Mouse (Mus musculus) stomach, postnatal 0 days (tissue): ENCODE data around the gene Thrsp.

Experiments
- CTCF ChIP-seq: IDR thresholded peaks from 2 replicates; pipeline ENCODE4 v1.5.1; 2016; ENCODE audit warnings: antibody characterized with exemption, low read depth, mild to moderate bottlenecking, moderate library complexity
- EP300 ChIP-seq: optimal IDR thresholded peaks from 2 replicates; pipeline ENCODE3; 2016; ENCODE audit warnings: antibody characterized with exemption

DNA sequence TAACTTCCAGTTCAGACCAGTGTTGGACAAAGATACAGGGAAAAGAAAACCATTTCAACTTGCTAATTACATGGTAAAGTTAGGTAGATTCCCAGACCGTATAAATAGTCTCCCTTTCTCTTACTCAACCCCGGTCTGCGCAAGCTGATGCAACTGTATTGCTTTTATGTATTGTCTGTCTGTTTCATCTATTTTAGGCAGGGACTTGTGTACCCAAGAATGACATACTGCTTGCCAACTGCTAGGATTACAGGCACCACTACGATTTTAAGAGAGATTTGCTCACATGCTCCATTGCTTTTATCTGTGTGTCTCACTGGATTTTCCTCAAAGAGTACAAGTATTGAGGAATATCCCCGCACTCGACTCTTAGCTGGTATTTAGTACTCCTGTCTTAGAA is 18.6 kb downstream of the Thrsp start:
- TF ChIP-seq CTCF = no peak
- no peak for TF ChIP-seq EP300
